Mouse (Mus musculus) stomach, postnatal 0 days (tissue): ENCODE results near the gene Tmem30c.

Experiments used
- CTCF ChIP-seq: IDR thresholded peaks from 2 replicates; pipeline ENCODE4 v1.5.1; 2016; ENCODE audit warnings: antibody characterized with exemption, low read depth, mild to moderate bottlenecking, moderate library complexity
- EP300 ChIP-seq: optimal IDR thresholded peaks from 2 replicates; pipeline ENCODE3; 2016; ENCODE audit warnings: antibody characterized with exemption

DNA sequence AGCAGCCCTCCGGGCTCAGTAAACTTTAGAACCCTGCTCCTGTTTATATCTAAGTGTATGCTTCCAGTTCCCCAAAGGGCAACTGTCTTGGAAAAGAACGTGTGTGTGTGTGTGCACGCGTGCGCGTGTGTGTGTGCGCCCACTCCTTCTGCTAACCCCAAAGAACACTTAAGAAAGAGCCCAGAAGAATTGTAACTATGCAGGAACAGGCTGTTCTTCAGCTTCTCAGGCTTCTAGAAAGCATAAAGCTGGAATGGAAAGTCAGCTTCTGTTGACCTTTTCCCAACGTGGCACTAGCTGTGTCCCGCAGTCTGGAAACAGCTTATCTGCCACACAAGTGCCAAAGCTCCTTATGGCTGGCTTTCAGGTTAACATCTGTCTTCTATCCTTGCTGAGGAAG is 22.4 kb upstream of the Tmem30c start:
- TF ChIP-seq CTCF (no peak), EP300 (no peak)
